Mouse (Mus musculus) brain, embryonic 14.5 days (tissue): ENCODE data around the gene Pcsk2.

ENCODE experiments used
- CTCF ChIP-seq: fragments of 200-500 bp; IDR thresholded peaks from 2 replicates; pipeline ENCODE4 v1.5.1; 2012; ENCODE audit warnings: inconsistent platforms, mild to moderate bottlenecking, moderate library complexity, borderline replicate concordance; ENCODE audit not compliant: insufficient read depth, insufficient read length; ENCODE audit errors: extremely low read depth
- POLR2A ChIP-seq: fragments of 200-500 bp; IDR thresholded peaks from 2 replicates; pipeline ENCODE4 v1.6.1; 2012; ENCODE audit warnings: mild to moderate bottlenecking, inconsistent platforms, borderline replicate concordance; ENCODE audit not compliant: poor library complexity, insufficient read depth, insufficient read length, severe bottlenecking; ENCODE audit errors: extremely low read depth

- TF ChIP-seq POLR2A (no peak), CTCF (no peak)
These were observed 44.4 kb downstream of the Pcsk2 start for GRCm38 (mm10) chr2:143590398-143590797.
